ENCODE assay signal across 11 mouse cellular contexts in the genomic region with DNA sequence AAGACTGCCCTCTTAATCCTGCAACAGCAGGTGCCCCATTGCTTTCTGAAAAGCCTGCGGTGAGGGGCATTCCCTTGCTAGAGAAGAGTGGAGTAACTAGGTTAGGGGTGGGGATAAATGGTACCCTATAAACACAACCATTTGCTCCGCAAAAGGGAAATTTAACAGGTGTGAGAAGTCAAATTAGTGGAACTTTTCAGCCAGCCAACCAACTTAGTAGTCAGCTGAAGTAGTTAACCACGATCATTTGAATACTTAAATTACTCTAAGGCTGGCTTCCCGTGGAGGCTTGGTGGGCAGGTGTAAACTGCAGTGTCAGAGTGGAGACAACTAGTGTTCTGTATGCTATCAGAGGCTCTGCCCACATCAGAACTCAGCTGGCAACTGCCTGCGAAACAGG. TPM values are rescaled to one million over a fixed set of nuclear protein-coding genes. Genes with fewer than 3 reads are reported as not detected.
"Had no signal": no experiment of that assay in that cellular context is flagged by ENCODE, and none has a peak within 500 bp of the region (broad histone marks: within the 10 kb centered on the region; RNA-seq: fewer than 3 reads in every experiment).

No protein-coding gene starts in this region.

- DNase-seq: kidney, adult 18-20 months; kidney, postnatal 14 days; kidney, postnatal 4 days; liver, embryonic 13.5 days; lung, adult 2 months; lung, postnatal 14 days; lung, postnatal 4 days; midbrain, embryonic 14.5 days had no signal

- H3K36me3 ChIP-seq: liver, embryonic 13.5 days had no signal

- H3K27ac ChIP-seq: liver, embryonic 13.5 days had no signal

- H3K4me1 ChIP-seq: liver, embryonic 13.5 days had no signal

- H3K27me3 ChIP-seq: liver, embryonic 13.5 days had no signal

- H3K4me3 ChIP-seq: liver, embryonic 13.5 days had no signal

- H3K9ac ChIP-seq: liver, embryonic 13.5 days had no signal

- H3K4me2 ChIP-seq: liver, embryonic 13.5 days; midbrain, embryonic 11.5 days had no signal

- H3K9me3 ChIP-seq: liver, embryonic 13.5 days had no signal

- ATAC-seq: intestine, embryonic 16.5 days had no signal

RNA-seq across cellular contexts. Expression of a gene that starts 28.6 kb away (rescaled TPM):
- total RNA-seq: megakaryocyte-erythroid progenitor cell, adult 5-6 weeks had no signal
